Mouse (Mus musculus): ENCODE results near the gene Selenof.

DNA sequence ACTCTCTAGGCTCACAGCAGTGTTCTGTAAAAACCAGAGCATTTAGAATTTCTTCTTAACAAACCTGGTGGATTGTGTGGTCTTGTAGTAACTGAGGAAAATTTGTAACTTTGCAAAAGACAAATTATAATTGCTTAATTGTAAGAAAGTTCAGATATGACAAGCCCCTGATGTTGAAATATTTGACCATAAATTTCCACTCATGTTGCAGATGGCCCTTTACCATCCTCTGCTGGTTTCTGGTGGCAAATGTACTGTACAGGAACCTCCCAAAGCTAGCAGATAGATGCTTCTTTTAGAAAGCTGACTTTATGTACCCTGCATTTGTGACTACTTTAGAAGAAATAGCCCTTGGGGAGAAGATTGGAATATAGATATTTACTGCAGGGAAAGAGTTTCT, 69.9 kb downstream of the Selenof start:
- no peak for TF ChIP-seq CTCF (IDR thresholded peaks at IDR 0.05; ENCODE audit: control insufficient read depth, insufficient read depth, insufficient replicate concordance, low read depth, low read length)
- TF ChIP-seq POLR2A (IDR thresholded peaks at IDR 0.05; ENCODE audit: control insufficient read depth, low read depth, low read length), result no peak

Data from testis, adult 2 months (tissue).